Comparison of ENCODE assay signal across 20 mouse cellular contexts in the genomic region with DNA sequence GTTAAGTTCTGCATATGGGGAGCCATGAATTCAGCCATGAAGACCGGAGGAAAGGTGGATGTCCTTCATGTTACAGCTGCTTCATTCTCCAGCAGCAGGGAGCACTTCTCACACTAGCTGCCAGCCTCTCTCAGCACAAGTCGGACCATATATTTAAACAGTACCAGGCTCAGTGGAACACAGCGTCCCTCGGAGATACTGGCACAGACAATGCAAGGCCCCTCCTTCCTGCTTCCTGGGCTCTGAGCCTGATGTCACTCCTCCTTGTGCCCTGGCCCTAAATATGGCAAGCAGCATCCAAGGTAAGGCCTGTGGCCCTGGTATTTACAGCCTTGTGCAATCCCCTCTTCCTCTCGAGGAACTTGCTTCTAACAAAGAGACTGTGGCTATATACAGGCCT. TPM values are rescaled to one million over a fixed set of nuclear protein-coding genes. Genes with fewer than 3 reads are reported as not detected.
A peak's percentile ranks its signal among the peaks of the same experiment; 100 is the strongest.
DNase-seq lines count a peak whose midpoint lies in the region; ATAC-seq and TF ChIP-seq lines count a peak whose summit lies in the region.
"Had no signal": no experiment of that assay in that cellular context is flagged by ENCODE, and none has a peak within 500 bp of the region (broad histone marks: within the 10 kb centered on the region; RNA-seq: fewer than 3 reads in every experiment).

No protein-coding gene starts in this region.

- no peak for DNase-seq in cerebellum, adult 11 months
- peak in 1 of 2 experiments; percentile 63 for DNase-seq in cerebellum, adult 2 months
- no peak for DNase-seq in cerebellum, adult 9-10 months
- DNase-seq in heart, adult 11 months = peak; percentile 84
- no peak for DNase-seq in heart, adult 9 months (ENCODE audit: low spot score in 2 of 2)
- DNase-seq: adrenal gland, adult 2 months; adrenal gland, postnatal 10 days; adrenal gland, postnatal 25 days; B cell, adult 2 months; forebrain, postnatal 0 days had no signal

- peak overlapping the region; percentile 79 for H3K27ac ChIP-seq in cerebellum, adult 2 months (ENCODE audit: insufficient read depth, low read length)
- H3K27ac ChIP-seq: embryonic facial prominence, embryonic 10.5 days; embryonic facial prominence, embryonic 12.5 days; forebrain, embryonic 13.5 days; forebrain, embryonic 15.5 days had no signal

- ATAC-seq in cerebellum, adult (ENCODE audit: insufficient number of reproducible peaks, low FRiP score, low TSS enrichment) = peak; percentile 55; the same call in 1 of the 2 replicates
- ATAC-seq: activated CD4-positive, CD25-positive, alpha-beta regulatory T cell, adult 4 months; CD4-positive, CD25-positive, alpha-beta regulatory T cell, adult 4 months; forebrain, embryonic 13.5 days; forebrain, embryonic 15.5 days; forebrain, postnatal 0 days; Patski had no signal

- no peak for TF ChIP-seq POLR2A in cerebellum, adult 2 months (IDR thresholded peaks at IDR 0.05; ENCODE audit: borderline replicate concordance, insufficient read depth, low read length)

- 8% methylated on average over 5 of the region's 5 CpGs for WGBS in cerebellum, adult 2 months

- H3K27me3 ChIP-seq in cerebellum, adult 2 months (ENCODE audit: control insufficient read depth, insufficient read depth, low read length) = no peaks in the 10 kb centered on the region
- H3K27me3 ChIP-seq: CH12.LX; embryonic facial prominence, embryonic 12.5 days; forebrain, embryonic 13.5 days; forebrain, embryonic 15.5 days; Patski had no signal

- no peak for TF ChIP-seq CTCF in cerebellum, adult 2 months (IDR thresholded peaks at IDR 0.05; ENCODE audit: borderline replicate concordance, insufficient read depth, low read depth, low read length)

- H3K4me1 ChIP-seq in cerebellum, adult 2 months (ENCODE audit: control insufficient read depth, insufficient read depth, low read length) = peaks cover 41% of the 10 kb centered on the region
- H3K4me1 ChIP-seq: embryonic facial prominence, embryonic 10.5 days; embryonic facial prominence, embryonic 12.5 days; forebrain, embryonic 13.5 days; forebrain, embryonic 15.5 days had no signal

- no peak overlapping the region for H3K4me3 ChIP-seq in cerebellum, adult 2 months (replicated peaks; ENCODE audit: insufficient read depth, low read depth, low read length)
- H3K4me3 ChIP-seq: embryonic facial prominence, embryonic 10.5 days; embryonic facial prominence, embryonic 12.5 days; forebrain, embryonic 13.5 days; forebrain, embryonic 15.5 days had no signal

RNA-seq across cellular contexts. Expression of a gene that starts 20.1 kb away (rescaled TPM):
- 64.6 and 67.0 TPM in 2 replicates for polyA plus RNA-seq in cerebellum, adult 2 months (2012; rRNA removed)

RNA-seq across cellular contexts. Expression of a gene that starts 23.1 kb away (rescaled TPM):
- polyA plus RNA-seq in cerebellum, adult 2 months (2012; rRNA removed) = 0.28 and 0.41 TPM in 2 replicates
- polyA plus RNA-seq: adrenal gland, adult 2 months; CD4-positive, CD25-positive, alpha-beta regulatory T cell, adult 4 months; embryonic facial prominence, embryonic 10.5 days; embryonic facial prominence, embryonic 12.5 days; G1E; Patski had no signal

RNA-seq across cellular contexts. Expression of a gene that starts 55.4 kb away (rescaled TPM):
- 44.5 and 47.0 TPM in 2 replicates for polyA plus RNA-seq in cerebellum, adult 2 months (2012; rRNA removed)
